Mouse (Mus musculus) myocyte (in vitro differentiated cells): ENCODE measurements around the gene Banp.

Experiments used
- CEBPB ChIP-seq: IDR thresholded peaks from 2 replicates; pipeline ENCODE4 v1.6.1; 2011; ENCODE audit warnings: mild to moderate bottlenecking, moderate library complexity; ENCODE audit not compliant: poor library complexity, insufficient read depth, severe bottlenecking
- E2F4 ChIP-seq: IDR thresholded peaks from one replicate; pipeline ENCODE4 v1.6.1; 2011; ENCODE audit warnings: mild to moderate bottlenecking, control low read depth, moderate library complexity; ENCODE audit not compliant: insufficient read depth
- MAX ChIP-seq: IDR thresholded peaks from one replicate; pipeline ENCODE4 v1.6.1; 2011; ENCODE audit warnings: low read depth, mild to moderate bottlenecking, control low read depth
- MYOG ChIP-seq, 3 experiments: IDR thresholded peaks; one replicate each; pipeline ENCODE4 v1.6.1; 2011; ENCODE audit warnings: control low read depth in 2 of 3, low read depth in 2 of 3, mild to moderate bottlenecking in 2 of 3; ENCODE audit not compliant: insufficient read length in 2 of 3, control insufficient read depth in 1 of 3, insufficient read depth in 1 of 3
- POLR2A ChIP-seq: IDR thresholded peaks from one replicate; pipeline ENCODE4 v1.6.1; 2011; ENCODE audit warnings: low read depth, mild to moderate bottlenecking, control low read depth, moderate library complexity; ENCODE audit not compliant: insufficient read length
- POLR2AphosphoS2 ChIP-seq: IDR thresholded peaks from one replicate; pipeline ENCODE4 v1.6.1; 2011; ENCODE audit warnings: low read depth, control low read depth; ENCODE audit not compliant: insufficient read length
- REST ChIP-seq: IDR thresholded peaks from one replicate; pipeline ENCODE4 v1.6.1; 2011; ENCODE audit warnings: mild to moderate bottlenecking, control low read depth, moderate library complexity; ENCODE audit not compliant: insufficient read depth, insufficient read length
- TCF3 ChIP-seq: IDR thresholded peaks from one replicate; pipeline ENCODE4 v1.6.1; 2011; ENCODE audit warnings: low read depth, control low read depth; ENCODE audit not compliant: insufficient read length
- USF1 ChIP-seq: IDR thresholded peaks from one replicate; pipeline ENCODE4 v1.6.1; 2011; ENCODE audit warnings: low read depth, mild to moderate bottlenecking, control low read depth, moderate library complexity

GRCm38 (mm10) chr8:121932026-121932667 is 17.4 kb upstream of the Banp start:
- TF ChIP-seq POLR2A (no peak), CEBPB (no peak), POLR2AphosphoS2 (no peak), TCF3 (no peak), REST (no peak), MYOG (IDR thresholded peaks at IDR 0.05; ENCODE audit: control insufficient read depth in 1 of 3, insufficient read depth in 1 of 3, insufficient read length in 2 of 3, low read depth in 2 of 3) (no peak), USF1 (no peak), MAX (no peak), E2F4 (no peak)
